Mouse (Mus musculus): Measurements from ENCODE around the gene Gmppa.
A peak's percentile ranks its signal among the peaks of the same experiment; 100 is the strongest.

DNA sequence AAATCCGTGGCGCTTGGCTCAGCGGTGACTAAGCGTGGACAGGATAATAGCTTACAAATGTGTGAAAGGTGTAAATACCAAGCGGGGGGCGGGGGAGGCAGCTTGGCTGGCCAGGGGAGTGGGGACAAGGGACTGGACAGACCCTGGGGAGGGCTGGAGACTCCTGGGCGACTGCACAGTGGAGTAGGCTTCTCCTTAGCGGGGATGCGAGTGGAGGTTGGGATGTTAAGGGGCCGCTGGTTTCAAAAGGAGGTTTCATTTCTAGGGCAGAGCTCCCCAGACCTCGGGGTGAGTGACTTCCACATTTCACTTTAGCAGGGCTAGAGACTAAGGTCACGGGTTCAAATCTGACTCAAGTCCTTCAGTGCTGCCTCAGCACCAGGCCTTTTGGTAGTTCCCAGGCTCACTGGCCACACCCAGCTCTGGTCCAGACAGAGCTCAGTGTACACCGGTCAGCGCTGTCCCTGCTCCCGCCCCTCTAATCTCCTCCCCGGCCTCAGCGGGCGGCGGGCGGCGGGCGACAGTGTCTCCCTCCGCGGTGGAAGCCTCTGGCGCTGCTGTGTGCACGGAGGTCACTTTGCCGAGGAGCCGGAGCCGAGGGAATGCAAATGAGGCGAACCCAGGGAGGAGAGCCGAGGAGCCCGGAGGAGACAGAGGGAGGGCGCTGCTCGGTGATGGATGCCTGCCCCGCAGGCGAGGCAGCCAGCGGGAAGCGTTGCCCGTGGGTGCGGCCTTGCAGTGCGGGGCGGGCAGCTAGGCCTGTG is 22.5 kb downstream of the Gmppa start:
- TF ChIP-seq CTCF (IDR thresholded peaks at IDR 0.05; ENCODE audit: borderline replicate concordance, insufficient read depth, low read length) (no peak), POLR2A (IDR thresholded peaks at IDR 0.05; ENCODE audit: low read depth, low read length) (peak; percentile 16; the same call in 1 of the 2 replicates)

Measured in embryonic fibroblast, embryonic 13.5 days (primary cell).